Mouse (Mus musculus) heart, adult 8-10 months (tissue): ENCODE results near the gene Cebpa. TPM values are rescaled to one million over a fixed set of nuclear protein-coding genes. Genes with fewer than 3 reads are reported as not detected.

Experiments
- DNase-seq: peaks from one replicate; pipeline ENCODE4 v3.0.0; 2022; ENCODE audit warnings: low spot score
- total RNA-seq, 4 experiments: library from RNA; stranded (reverse); gene quantifications; 2 replicates each; pipeline ENCODE4 v1.2.4; 2022

Gene Cebpa
- total RNA-seq, 4 experiments from 2014 or later = 4.5 to 5.7 (median 4.6) TPM

- no peak for DNase-seq
These were observed 1.1 kb downstream of the Cebpa start for GRCm38 (mm10) chr7:35120146-35120691.

DNA sequence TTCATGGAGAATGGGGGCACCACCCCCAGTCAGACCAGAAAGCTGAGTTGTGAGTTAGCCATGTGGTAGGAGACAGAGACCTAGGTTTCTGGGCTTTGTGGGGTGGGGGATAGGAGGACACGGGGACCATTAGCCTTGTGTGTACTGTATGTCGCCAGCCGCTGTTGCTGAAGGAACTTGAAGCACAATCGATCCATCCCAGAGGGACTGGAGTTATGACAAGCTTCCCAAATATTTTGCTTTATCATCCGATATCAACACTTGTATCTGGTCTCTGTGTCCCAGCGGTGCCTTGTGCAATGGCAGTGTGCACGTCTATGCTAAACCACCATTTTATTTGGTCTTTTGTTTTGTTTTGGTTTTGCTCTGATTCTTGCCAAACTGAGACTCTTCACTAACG is 2.1 kb downstream of the Cebpa start:
- DNase-seq = no peak

GRCm38 (mm10) chr7:35122401-35123320 is 3.6 kb downstream of the Cebpa start:
- DNase-seq = no peak

DNA sequence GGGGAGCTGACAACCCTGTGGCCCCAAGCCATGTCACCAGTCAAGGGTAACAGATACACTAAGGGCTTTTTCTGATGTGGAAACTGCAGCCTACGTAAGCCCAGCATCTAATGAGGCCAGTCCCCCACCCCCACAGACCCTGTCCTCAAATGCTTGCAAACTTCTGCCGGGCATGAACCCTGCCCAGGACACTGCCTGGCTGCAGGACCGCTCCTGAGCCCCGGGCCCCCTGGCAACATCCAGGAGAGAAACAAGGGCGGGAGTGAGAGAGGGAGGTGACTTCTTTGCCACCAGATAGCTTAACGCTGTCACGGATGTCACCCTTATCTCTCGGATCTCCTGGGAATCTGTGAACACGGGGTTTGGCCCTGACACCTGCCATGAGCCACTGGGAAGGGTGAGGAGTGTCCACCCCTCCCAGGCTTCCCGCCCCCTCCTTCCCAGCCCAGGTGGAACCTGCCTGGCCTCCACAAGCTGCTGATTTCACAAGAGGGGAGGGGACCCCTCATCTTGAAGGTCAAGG is 4.4 kb downstream of the Cebpa start:
- no peak for DNase-seq

GRCm38 (mm10) chr7:35124216-35124615 is 5.1 kb downstream of the Cebpa start:
- DNase-seq = no peak

GRCm38 (mm10) chr7:35124745-35125144 is 5.7 kb downstream of the Cebpa start:
- DNase-seq = no peak

DNA sequence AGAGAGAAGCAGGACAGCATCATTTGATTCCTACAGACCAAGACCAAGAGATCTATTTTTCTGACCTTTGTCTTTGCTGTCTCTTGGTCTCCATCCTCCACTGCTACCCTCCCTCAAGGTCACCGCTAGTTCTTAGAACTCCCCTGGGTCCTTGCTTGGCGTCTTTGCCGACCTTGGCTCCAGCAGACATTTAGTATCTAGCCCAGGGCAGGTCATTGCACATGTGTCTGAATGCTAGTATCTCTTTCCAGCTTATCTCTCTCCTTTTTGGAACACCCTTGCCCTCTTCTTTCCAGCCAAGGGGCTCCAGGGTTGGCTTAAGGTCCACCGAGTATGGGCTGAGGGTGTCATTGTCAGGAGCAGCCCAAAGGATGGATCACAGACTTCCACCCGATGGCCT is 6.9 kb downstream of the Cebpa start:
- no peak for DNase-seq

DNA sequence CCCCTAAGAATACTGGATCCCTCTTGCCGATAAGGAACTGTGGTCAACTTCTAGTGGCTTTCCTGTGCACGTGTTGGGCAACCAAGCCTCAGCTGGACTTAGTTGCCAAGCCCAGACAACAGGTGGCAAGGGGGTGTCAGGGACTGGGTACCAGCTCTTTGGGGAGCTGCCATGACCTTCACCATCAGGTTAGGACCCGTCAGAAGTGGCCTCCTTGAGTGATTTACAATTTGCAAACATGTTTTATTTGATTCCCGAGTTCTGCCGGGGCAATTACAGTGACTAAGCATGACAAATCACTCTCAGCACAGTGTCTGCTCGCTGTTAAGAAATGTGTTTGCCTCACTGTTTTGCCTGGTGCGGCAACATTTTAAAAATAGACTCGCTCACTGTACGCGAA is 7.9 kb downstream of the Cebpa start:
- DNase-seq = no peak

DNA sequence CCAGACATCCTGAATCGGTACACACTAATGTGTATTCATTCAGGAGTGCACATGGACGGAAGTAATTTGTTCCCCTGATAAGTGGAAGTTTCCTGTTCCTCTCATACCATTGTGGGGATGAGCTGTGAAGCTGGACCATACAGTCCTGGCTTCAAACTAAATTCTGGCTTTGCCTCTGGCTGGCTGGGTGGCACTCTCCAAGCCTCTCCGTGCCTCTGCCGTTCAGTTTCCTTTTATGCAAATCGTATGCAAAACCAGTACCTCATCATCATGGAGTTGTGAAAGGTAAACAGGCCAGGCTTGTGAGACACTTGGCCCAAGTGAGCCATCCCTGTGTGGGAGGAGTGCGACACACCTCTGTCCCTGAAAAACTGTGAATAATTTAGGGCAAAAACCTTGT is 8.6 kb downstream of the Cebpa start:
- DNase-seq = no peak

DNA sequence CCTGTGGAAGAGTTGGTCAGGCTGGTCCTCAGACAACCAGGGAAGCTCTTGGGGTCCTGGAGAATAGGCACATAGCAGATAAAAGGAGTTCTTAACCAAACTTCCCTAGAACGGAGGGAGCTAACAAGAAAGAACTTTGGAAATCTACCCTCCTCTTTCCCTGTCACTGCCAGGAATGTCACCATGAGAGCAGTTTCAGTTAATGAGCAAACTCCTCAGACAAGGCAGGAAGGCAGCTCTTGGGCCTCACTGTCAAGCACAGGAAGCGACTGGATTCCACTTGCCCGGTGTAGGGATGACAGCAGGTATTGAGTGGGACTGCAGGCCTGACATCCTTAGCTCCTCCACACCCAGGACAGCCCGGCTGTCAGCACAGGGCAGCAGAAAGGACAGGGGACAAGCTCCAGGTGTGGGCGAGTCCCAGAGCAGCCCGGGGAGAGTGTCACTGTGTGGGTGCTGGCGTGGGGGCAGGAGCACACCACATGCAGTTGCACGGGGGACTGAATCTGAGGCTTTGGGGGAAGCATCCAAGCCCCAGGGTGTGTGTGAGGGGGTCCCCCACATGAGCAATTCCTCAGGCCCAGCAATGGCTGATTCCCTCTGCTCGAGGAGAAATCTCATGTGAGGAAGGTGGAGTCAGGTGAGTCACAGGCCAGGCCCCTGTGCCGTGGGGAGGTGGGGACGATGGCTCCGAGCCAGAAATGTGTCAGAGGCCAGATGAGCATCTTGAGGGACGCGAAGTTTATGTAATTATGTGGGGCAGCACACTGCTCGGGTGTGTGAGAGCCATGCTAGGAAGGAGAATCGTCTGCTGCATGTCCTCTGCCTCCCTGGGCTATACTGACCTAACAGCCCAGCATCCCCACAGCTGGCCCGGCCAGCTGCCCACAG is 9.8 kb downstream of the Cebpa start:
- no peak for DNase-seq

DNA sequence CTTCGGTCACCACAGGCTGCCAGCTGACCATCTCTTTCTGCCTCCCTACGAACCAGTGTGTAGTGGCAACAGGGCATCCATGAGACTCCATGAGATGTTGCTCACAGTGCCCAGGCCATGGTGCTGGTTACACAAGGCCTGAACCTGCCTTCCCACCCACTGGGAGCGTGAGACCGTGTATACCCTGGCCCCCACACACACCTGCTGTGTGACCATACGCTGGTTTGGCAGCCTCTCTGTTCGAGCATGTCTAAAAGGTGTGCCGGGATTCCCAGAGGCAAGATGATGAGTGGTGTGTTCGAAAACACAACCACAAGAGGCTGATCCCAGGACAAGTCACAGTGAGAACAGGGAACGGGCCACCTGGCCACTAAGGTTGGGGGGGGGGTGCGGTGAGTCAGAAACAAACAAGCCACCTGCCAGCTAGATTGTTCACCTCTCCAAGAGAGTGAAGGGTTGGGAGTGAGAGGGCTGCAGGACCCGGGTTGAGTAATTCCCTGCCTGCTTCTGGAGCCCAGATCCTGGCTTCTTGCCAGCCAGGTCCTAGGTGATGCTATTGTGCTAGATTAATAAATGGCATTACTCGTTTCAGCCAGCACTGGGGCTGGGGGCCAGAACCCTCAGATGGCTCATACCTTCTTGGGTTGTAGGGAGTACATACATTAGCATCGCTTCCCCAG is 11.1 kb downstream of the Cebpa start:
- DNase-seq = no peak

DNA sequence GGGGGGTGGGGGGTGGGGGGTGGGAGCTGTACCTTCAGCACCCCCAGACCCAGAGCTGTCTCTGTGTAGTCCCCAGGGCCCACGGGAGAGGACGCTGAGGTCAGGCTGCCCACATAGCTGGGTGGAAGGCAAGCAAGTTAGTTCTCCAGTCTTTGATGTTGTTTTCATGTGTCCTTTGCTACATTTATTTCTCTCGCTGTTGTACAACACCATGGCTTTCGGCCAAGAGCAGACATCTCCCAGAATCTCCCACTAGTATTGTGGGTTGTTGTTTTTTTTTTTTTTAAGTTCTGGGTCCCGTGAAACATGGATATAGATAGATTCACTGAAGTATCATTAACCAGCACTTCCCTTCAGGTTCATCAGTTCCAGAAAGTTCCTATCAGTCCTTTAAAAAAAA is 11.8 kb downstream of the Cebpa start:
- DNase-seq = no peak

DNA sequence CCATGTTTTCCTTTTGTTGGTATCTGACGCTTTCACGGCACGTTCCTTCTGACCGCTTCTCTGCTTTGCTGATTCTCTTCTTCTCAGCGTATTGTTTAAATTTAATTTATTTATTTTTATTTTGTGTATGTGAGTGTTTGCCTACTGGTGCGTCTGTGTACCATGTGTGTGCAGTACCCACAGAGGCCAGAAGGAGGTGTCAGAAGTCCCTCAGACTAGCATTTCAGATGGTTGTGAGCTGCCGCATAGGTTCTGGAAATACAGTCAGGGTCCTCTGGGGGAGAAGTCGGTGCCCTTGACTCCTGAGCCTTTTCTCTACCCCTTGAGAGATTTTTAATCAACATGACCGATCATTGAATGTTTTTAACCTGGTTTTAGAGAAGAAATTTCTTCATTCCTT is 12.5 kb downstream of the Cebpa start:
- no peak for DNase-seq

GRCm38 (mm10) chr7:35134621-35135020 is 15.5 kb downstream of the Cebpa start:
- no peak for DNase-seq

- DNase-seq = no peak
These were observed 18.4 kb downstream of the Cebpa start for GRCm38 (mm10) chr7:35137524-35137923.

DNA sequence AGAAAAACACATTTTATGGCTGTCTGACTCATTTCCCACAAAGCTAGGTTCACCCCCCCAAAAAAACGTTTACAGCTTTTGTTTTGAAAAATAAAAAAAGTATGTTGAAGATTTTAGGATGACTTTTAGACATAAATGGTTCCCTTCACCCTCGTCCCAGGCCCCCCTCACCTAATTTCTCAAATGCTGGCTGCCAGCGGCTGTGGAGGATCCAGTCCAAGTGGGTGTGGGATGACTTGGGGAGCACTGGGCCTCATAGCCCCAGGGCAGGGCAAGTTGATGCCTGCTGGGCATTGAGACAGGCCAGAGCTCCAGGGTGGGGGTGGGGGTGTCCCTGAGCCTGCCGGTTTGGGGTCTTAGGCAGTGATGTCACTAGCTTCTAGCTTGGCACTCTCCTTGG is 19.4 kb downstream of the Cebpa start:
- DNase-seq = no peak

DNA sequence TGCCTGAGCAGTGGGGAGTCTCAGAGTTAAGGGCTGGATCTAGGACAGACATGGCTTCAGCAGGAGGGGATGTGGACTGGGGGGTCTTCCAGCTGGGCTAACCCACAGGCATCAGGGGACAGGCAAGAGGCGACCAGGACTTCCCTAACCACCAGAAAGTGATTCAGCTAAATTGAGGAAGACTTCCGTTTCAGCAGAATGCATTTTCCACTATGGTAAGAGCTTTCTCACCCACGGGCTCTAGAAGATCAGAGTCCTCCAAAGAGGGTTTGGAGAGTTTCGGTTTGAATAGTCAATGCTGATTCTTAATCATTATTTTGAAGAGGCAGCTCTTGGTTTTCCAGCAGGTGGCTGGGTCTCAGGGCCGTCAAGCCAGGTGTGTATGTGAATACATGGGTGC is 20.8 kb downstream of the Cebpa start:
- DNase-seq = no peak

GRCm38 (mm10) chr7:35141519-35141918 is 22.4 kb downstream of the Cebpa start:
- DNase-seq = no peak

- DNase-seq = no peak
These were observed 23.4 kb downstream of the Cebpa start for GRCm38 (mm10) chr7:35142522-35142921.

DNA sequence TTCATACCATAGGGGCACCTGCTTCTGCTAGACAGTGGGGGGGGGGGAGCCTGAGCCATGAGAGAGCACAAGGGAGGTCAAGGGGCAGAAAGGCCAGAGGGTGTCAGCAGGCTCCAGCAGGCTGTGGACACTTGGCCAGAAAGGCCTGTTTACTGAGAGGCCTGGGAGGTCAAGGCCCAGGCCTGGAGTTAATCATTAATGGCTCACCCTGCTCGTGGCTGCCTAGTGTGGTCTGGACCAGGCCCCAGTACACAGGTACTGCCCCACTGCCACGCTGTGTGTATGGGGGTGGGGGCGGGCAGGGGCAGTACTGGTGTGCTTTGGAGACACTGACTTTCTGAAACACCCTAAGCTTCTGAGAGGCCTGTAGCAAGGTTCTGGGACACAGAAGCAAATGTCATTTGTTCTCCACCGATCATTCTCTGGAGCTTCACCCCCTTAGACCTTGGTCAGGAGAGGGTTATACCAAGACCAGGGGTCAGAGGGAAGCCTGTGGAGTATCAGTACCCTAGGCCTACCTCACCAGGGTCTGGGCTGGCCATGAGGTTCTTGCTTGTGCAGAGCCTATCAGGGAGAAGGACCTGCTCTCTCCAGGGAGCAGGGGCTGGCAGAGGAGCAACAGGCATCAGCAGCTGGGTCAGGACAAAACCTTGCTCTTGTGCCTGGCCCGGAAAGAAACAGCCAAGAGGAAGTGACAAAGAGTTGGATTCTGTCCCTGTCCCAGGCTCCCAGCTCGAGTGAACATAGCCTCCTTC is 24.9 kb downstream of the Cebpa start:
- no peak for DNase-seq

GRCm38 (mm10) chr7:35145068-35145467 is 26.0 kb downstream of the Cebpa start:
- DNase-seq = no peak
